Mouse (Mus musculus): ENCODE results near the gene Rap2a.

- TF ChIP-seq POLR2A (IDR thresholded peaks at IDR 0.05; ENCODE audit: insufficient read depth, low read depth, low read length) (no peak), CTCF (IDR thresholded peaks at IDR 0.05) (no peak)
Measured at GRCm38 (mm10) chr14:120496284-120496683, 18.0 kb downstream of the Rap2a start.
